Mouse (Mus musculus) cortical plate, adult 2 months (tissue): ENCODE results near the gene Naif1.

Source experiments
- CTCF ChIP-seq: fragments of 200-500 bp; IDR thresholded peaks from 2 replicates; pipeline ENCODE4 v1.5.1; 2011; ENCODE audit warnings: mild to moderate bottlenecking, control low read depth, low read length; ENCODE audit not compliant: insufficient read depth; ENCODE audit errors: extremely low read depth
- POLR2A ChIP-seq: fragments of 200-500 bp; IDR thresholded peaks from 2 replicates; pipeline ENCODE4 v1.6.1; 2011; ENCODE audit warnings: mild to moderate bottlenecking, low read length, control low read depth; ENCODE audit not compliant: insufficient read depth; ENCODE audit errors: extremely low read depth

DNA sequence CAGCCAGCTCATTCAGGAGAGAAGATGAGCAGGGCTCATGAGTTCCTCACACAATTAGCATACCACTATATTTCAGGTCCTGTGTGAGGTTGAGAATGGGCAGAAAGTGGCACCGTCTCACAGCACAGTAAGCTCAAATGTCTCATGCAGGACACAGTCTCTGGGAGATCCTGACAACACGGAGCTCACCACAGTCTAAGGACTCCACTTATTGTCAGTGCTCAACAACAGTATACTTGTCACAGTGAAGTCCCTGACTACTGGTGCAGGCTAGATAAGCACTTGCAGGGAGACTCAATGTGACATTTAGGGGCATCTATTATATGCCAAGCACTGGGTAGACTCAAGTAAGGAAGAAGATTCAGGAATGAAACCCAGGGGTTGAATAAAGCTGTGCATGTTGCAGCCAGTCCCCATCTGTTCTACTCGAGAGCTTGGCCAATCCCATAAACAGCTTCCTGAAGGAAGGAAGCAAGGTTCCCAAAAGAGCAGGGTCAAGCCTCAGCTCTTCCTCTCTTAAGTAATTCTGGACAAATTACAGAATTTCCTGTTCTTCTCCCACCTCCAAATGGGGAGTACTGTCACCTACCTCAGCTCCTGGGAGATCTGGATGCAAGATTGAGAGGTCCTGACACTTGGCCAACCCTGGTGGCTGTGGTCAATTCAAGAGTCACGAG, 20.9 kb upstream of the Naif1 start:
- TF ChIP-seq POLR2A (no peak), CTCF (no peak)
